Mouse (Mus musculus): ENCODE data around the gene Fmnl2. TPM values are rescaled to one million over a fixed set of nuclear protein-coding genes. Genes with fewer than 3 reads are reported as not detected.
A peak's percentile ranks its signal among the peaks of the same experiment; 100 is the strongest.

Fmnl2 gene
- polyA plus RNA-seq, 1 experiment = 0.61 TPM

GRCm38 (mm10) chr2:52974056-52974455 is 116.4 kb downstream of the Fmnl2 start:
- no peaks in the 10 kb centered on the region for H3K4me1 ChIP-seq (ENCODE audit: control insufficient read depth, insufficient read depth, insufficient read length, low read length)
- no peak for TF ChIP-seq POLR2A (IDR thresholded peaks at IDR 0.05; ENCODE audit: low read depth, low read length)
- no peak for TF ChIP-seq CTCF (IDR thresholded peaks at IDR 0.05; ENCODE audit: extremely low read depth, insufficient read length, insufficient replicate concordance, low read depth, low read length)
- H3K27me3 ChIP-seq (ENCODE audit: control insufficient read depth, insufficient read depth, low read length) = no peaks in the 10 kb centered on the region
- no peak overlapping the region for H3K4me3 ChIP-seq (ENCODE audit: low read depth, low read length)
- WGBS = 91% methylated on average over 6 of the region's 6 CpGs
- no peaks in the 10 kb centered on the region for H3K36me3 ChIP-seq (ENCODE audit: control insufficient read depth, insufficient read depth, low read length)
- H3K27ac ChIP-seq (ENCODE audit: insufficient read depth, low read depth, low read length) = no peak overlapping the region

GRCm38 (mm10) chr2:52974776-52975175 is 117.1 kb downstream of the Fmnl2 start:
- 57% methylated on average over 1 of the region's 1 CpGs for WGBS

GRCm38 (mm10) chr2:52977921-52978675 is 120.4 kb downstream of the Fmnl2 start:
- Histone ChIP-seq H3K27ac (ENCODE audit: insufficient read depth, low read depth, low read length) (no peak overlapping the region), H3K4me3 (ENCODE audit: low read depth, low read length) (no peak overlapping the region), H3K4me1 (ENCODE audit: control insufficient read depth, insufficient read depth, insufficient read length, low read length) (peaks cover 2% of the 10 kb centered on the region; the same call in 1 of the 2 replicates), H3K36me3 (ENCODE audit: control insufficient read depth, insufficient read depth, low read length) (no peaks in the 10 kb centered on the region), H3K27me3 (ENCODE audit: control insufficient read depth, insufficient read depth, low read length) (no peaks in the 10 kb centered on the region)
- 84% methylated on average over 6 of the region's 6 CpGs for WGBS
- no peak for TF ChIP-seq CTCF (IDR thresholded peaks at IDR 0.05; ENCODE audit: extremely low read depth, insufficient read length, insufficient replicate concordance, low read depth, low read length)
- TF ChIP-seq POLR2A (IDR thresholded peaks at IDR 0.05; ENCODE audit: low read depth, low read length) = no peak

More at GRCm38 (mm10) chr2:52974776-52975175, 117.1 kb downstream of the Fmnl2 start:
- no peak for TF ChIP-seq POLR2A (IDR thresholded peaks at IDR 0.05; ENCODE audit: low read depth, low read length)
- no peak for TF ChIP-seq CTCF (IDR thresholded peaks at IDR 0.05; ENCODE audit: extremely low read depth, insufficient read length, insufficient replicate concordance, low read depth, low read length)
- H3K4me1 ChIP-seq (ENCODE audit: control insufficient read depth, insufficient read depth, insufficient read length, low read length) = peaks cover 2% of the 10 kb centered on the region; the same call in 1 of the 2 replicates
- no peaks in the 10 kb centered on the region for H3K36me3 ChIP-seq (ENCODE audit: control insufficient read depth, insufficient read depth, low read length)
- no peak overlapping the region for H3K4me3 ChIP-seq (ENCODE audit: low read depth, low read length)
- H3K27ac ChIP-seq (ENCODE audit: insufficient read depth, low read depth, low read length) = no peak overlapping the region
- H3K27me3 ChIP-seq (ENCODE audit: control insufficient read depth, insufficient read depth, low read length) = no peaks in the 10 kb centered on the region

- Histone ChIP-seq H3K36me3 (ENCODE audit: control insufficient read depth, insufficient read depth, low read length) (no peaks in the 10 kb centered on the region), H3K27me3 (ENCODE audit: control insufficient read depth, insufficient read depth, low read length) (no peaks in the 10 kb centered on the region), H3K4me3 (ENCODE audit: low read depth, low read length) (no peak overlapping the region), H3K4me1 (ENCODE audit: control insufficient read depth, insufficient read depth, insufficient read length, low read length) (peaks cover 2% of the 10 kb centered on the region; the same call in 1 of the 2 replicates), H3K27ac (ENCODE audit: insufficient read depth, low read depth, low read length) (no peak overlapping the region)
- TF ChIP-seq CTCF (IDR thresholded peaks at IDR 0.05; ENCODE audit: extremely low read depth, insufficient read length, insufficient replicate concordance, low read depth, low read length) (no peak), POLR2A (IDR thresholded peaks at IDR 0.05; ENCODE audit: low read depth, low read length) (no peak)
- 52% methylated on average over 2 of the region's 2 CpGs for WGBS
Measured at GRCm38 (mm10) chr2:52978796-52979195, 121.1 kb downstream of the Fmnl2 start.

- Histone ChIP-seq H3K27me3 (ENCODE audit: control insufficient read depth, insufficient read depth, low read length) (no peaks in the 10 kb centered on the region), H3K4me1 (ENCODE audit: control insufficient read depth, insufficient read depth, insufficient read length, low read length) (peaks cover 2% of the 10 kb centered on the region; the same call in 1 of the 2 replicates), H3K4me3 (ENCODE audit: low read depth, low read length) (no peak overlapping the region), H3K36me3 (ENCODE audit: control insufficient read depth, insufficient read depth, low read length) (no peaks in the 10 kb centered on the region), H3K27ac (ENCODE audit: insufficient read depth, low read depth, low read length) (peak overlapping the region; percentile 42; the same call in 1 of the 2 replicates)
- 9% methylated on average over 4 of the region's 4 CpGs for WGBS
- TF ChIP-seq CTCF (IDR thresholded peaks at IDR 0.05; ENCODE audit: extremely low read depth, insufficient read length, insufficient replicate concordance, low read depth, low read length) = no peak
- TF ChIP-seq POLR2A (IDR thresholded peaks at IDR 0.05; ENCODE audit: low read depth, low read length) = no peak
Measured at GRCm38 (mm10) chr2:52979280-52979763, 121.7 kb downstream of the Fmnl2 start.

GRCm38 (mm10) chr2:52981126-52981525 is 123.5 kb downstream of the Fmnl2 start:
- no peaks in the 10 kb centered on the region for H3K27me3 ChIP-seq (ENCODE audit: control insufficient read depth, insufficient read depth, low read length)
- 83% methylated on average over 7 of the region's 7 CpGs for WGBS
- TF ChIP-seq POLR2A (IDR thresholded peaks at IDR 0.05; ENCODE audit: low read depth, low read length) (no peak), CTCF (IDR thresholded peaks at IDR 0.05; ENCODE audit: extremely low read depth, insufficient read length, insufficient replicate concordance, low read depth, low read length) (no peak)

GRCm38 (mm10) chr2:52981595-52981994 is 123.9 kb downstream of the Fmnl2 start:
- Histone ChIP-seq H3K36me3 (ENCODE audit: control insufficient read depth, insufficient read depth, low read length) (no peaks in the 10 kb centered on the region), H3K4me3 (ENCODE audit: low read depth, low read length) (no peak overlapping the region), H3K27me3 (ENCODE audit: control insufficient read depth, insufficient read depth, low read length) (no peaks in the 10 kb centered on the region), H3K4me1 (ENCODE audit: control insufficient read depth, insufficient read depth, insufficient read length, low read length) (peaks cover 2% of the 10 kb centered on the region; the same call in 1 of the 2 replicates), H3K27ac (ENCODE audit: insufficient read depth, low read depth, low read length) (no peak overlapping the region)
- TF ChIP-seq CTCF (IDR thresholded peaks at IDR 0.05; ENCODE audit: extremely low read depth, insufficient read length, insufficient replicate concordance, low read depth, low read length) (no peak), POLR2A (IDR thresholded peaks at IDR 0.05; ENCODE audit: low read depth, low read length) (no peak)
- 91% methylated on average over 8 of the region's 8 CpGs for WGBS

More at GRCm38 (mm10) chr2:52981126-52981525, 123.5 kb downstream of the Fmnl2 start:
- no peaks in the 10 kb centered on the region for H3K36me3 ChIP-seq (ENCODE audit: control insufficient read depth, insufficient read depth, low read length)
- peaks cover 2% of the 10 kb centered on the region; the same call in 1 of the 2 replicates for H3K4me1 ChIP-seq (ENCODE audit: control insufficient read depth, insufficient read depth, insufficient read length, low read length)
- H3K27ac ChIP-seq (ENCODE audit: insufficient read depth, low read depth, low read length) = no peak overlapping the region
- no peak overlapping the region for H3K4me3 ChIP-seq (ENCODE audit: low read depth, low read length)
